Mouse (Mus musculus) midbrain, embryonic 13.5 days (tissue): Measurements from ENCODE around the gene Lemd1. TPM values are rescaled to one million over a fixed set of nuclear protein-coding genes. Genes with fewer than 3 reads are reported as not detected.
A peak's percentile ranks its signal among the peaks of the same experiment; 100 is the strongest.
"Not testable (repeated sequence)": the region's sequence is repeated elsewhere in the genome, so short reads cannot be mapped to it uniquely, and the experiment has no call there.

Source experiments
- ATAC-seq: fragments of 200-750 bp; cut with Nextera tagmentation; 2 replicates; pipeline ENCODE4 v1.8.0; 2017; ENCODE audit warnings: mild to moderate bottlenecking, moderate TSS enrichment, moderate library complexity
- H3K27ac ChIP-seq: fragments of 300-500 bp; sonication (generic); 2 replicates; pipeline ENCODE4 v1.5.1; 2015; ENCODE audit warnings: inconsistent platforms, mild to moderate bottlenecking, moderate library complexity
- H3K27me3 ChIP-seq: fragments of 300-500 bp; sonication (generic); 2 replicates; pipeline ENCODE4 v1.6.1; 2015; ENCODE audit warnings: mild to moderate bottlenecking, inconsistent platforms
- H3K36me3 ChIP-seq: fragments of 300-500 bp; sonication (generic); 2 replicates; pipeline ENCODE4 v1.6.1; 2015; ENCODE audit warnings: mild to moderate bottlenecking, inconsistent platforms
- H3K4me1 ChIP-seq: fragments of 300-500 bp; sonication (generic); replicated peaks from 2 replicates; pipeline ENCODE4 v1.6.1; 2015; ENCODE audit warnings: inconsistent platforms
- H3K4me2 ChIP-seq: fragments of 300-500 bp; sonication (generic); replicated peaks from 2 replicates; pipeline ENCODE4 v1.6.1; 2015; ENCODE audit warnings: moderate library complexity, mild to moderate bottlenecking, inconsistent platforms
- H3K4me3 ChIP-seq: fragments of 300-500 bp; sonication (generic); replicated peaks from 2 replicates; pipeline ENCODE4 v1.5.1; 2015; ENCODE audit warnings: mild to moderate bottlenecking, inconsistent platforms
- H3K9ac ChIP-seq: fragments of 300-500 bp; sonication (generic); replicated peaks from 2 replicates; pipeline ENCODE4 v1.6.1; 2015; ENCODE audit warnings: mild to moderate bottlenecking, inconsistent platforms
- H3K9me3 ChIP-seq: fragments of 300-500 bp; sonication (generic); 2 replicates; pipeline ENCODE4 v1.6.1; 2016; ENCODE audit warnings: mild to moderate bottlenecking, inconsistent platforms
- WGBS: fragments of 180-500 bp; shearing (Covaris S2); methylation state at CpG from one replicate; pipeline ENCODE4 v1.1.7; 2015; 5-methylcytosine and 5-hydroxymethylcytosine counted together
- polyA plus RNA-seq: library from polyadenylated mRNA; unstranded; fragments of >200 nt; fragmentation: Nextera tagmentation; extraction: Ambion mirVana; gene quantifications from 2 replicates; pipeline ENCODE4 v1.2.1, GENCODE M21; 2015

The Lemd1 gene
- polyA plus RNA-seq, 1 experiment from 2014 or later, result 19.5 TPM

GRCm38 (mm10) chr1:132265211-132265859 lies 74.1 kb downstream of the Lemd1 start:
- no peaks in the 10 kb centered on the region for H3K27me3 ChIP-seq
- no peaks in the 10 kb centered on the region for H3K9me3 ChIP-seq
- WGBS, result 65% methylated on average over 8 of the region's 8 CpGs
- H3K4me2 ChIP-seq, result no peak overlapping the region
- no peaks in the 10 kb centered on the region for H3K36me3 ChIP-seq
- H3K9ac ChIP-seq, result no peak overlapping the region
- ATAC-seq, result peak; percentile 56; the same call in 1 of the 2 replicates
- peaks cover 14% of the 10 kb centered on the region for H3K4me1 ChIP-seq
- H3K4me3 ChIP-seq, result no peak overlapping the region
- no peak overlapping the region for H3K27ac ChIP-seq

DNA sequence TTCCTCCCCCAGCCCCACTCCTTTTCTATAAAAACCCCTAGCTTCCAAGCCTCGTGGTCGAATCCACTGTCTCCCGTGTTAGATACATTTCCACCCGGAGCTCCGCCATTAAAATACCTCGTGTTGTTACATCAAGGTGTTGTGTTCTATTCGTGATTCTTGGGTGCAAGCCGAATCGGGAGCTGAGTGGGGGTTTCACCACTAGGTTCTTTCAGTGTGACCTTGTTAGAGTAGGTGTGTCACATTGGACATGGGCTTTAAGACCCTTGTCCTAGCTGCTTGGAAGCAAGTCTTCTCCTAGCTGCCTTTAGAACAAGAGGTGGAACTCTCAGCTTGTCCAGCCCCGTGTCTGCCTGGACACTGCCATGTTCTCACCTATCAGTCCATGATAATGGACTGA lies 74.7 kb downstream of the Lemd1 start:
- Histone ChIP-seq H3K27ac (no peak overlapping the region), H3K36me3 (no peaks in the 10 kb centered on the region), H3K9ac (no peak overlapping the region), H3K27me3 (no peaks in the 10 kb centered on the region), H3K9me3 (no peaks in the 10 kb centered on the region), H3K4me2 (no peak overlapping the region), H3K4me1 (peaks cover 14% of the 10 kb centered on the region), H3K4me3 (no peak overlapping the region)
- ATAC-seq, result no peak
- WGBS, result 91% methylated on average over 10 of the region's 10 CpGs

DNA sequence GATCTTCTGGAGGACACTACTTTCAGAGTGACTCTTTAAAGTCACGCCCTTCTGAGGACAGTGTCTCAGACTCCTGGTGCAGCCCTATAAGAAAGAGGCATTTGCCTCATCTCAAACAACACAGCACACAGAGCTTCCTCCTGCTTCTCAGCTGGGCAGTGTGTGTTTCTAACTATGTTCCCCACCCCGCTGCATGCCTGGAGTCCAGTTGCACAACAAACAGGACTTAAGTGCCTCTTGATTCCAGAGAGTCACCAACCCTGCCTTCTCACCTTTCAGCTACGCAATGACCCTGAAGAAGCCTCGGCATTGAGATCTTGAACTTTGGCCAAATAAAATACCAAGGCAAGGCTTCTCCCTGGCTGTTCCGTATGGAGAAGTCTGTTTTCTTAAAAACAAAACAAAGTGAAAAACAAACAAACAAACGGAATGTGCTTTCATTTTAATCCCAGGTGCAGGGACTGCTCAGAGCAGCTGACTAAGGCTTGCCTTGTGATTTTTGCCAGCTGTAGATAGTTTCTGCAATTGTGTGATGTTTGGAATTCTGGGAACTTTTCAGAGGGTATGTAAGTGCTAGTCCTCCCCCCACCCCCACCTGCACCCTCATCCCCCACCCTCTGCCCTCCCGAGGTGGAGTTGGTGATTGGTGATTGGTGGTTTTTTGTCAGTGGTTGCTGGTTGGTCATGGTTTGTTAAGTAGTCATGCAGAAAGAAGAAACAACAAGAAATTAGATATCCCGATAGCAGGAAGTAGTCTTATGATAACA lies 75.7 kb downstream of the Lemd1 start:
- WGBS, result 71% methylated on average over 8 of the region's 8 CpGs
- no peak overlapping the region for H3K4me2 ChIP-seq
- no peaks in the 10 kb centered on the region for H3K36me3 ChIP-seq
- no peaks in the 10 kb centered on the region for H3K27me3 ChIP-seq
- no peak overlapping the region for H3K4me3 ChIP-seq
- no peak for ATAC-seq
- no peak overlapping the region for H3K27ac ChIP-seq
- H3K9me3 ChIP-seq, result no peaks in the 10 kb centered on the region
- peaks cover 14% of the 10 kb centered on the region for H3K4me1 ChIP-seq
- no peak overlapping the region for H3K9ac ChIP-seq

- WGBS, result 81% methylated on average over 2 of the region's 2 CpGs
- no peak for ATAC-seq
- H3K27me3 ChIP-seq, result no peaks in the 10 kb centered on the region
Observed at GRCm38 (mm10) chr1:132267959-132268358, 76.7 kb downstream of the Lemd1 start.

GRCm38 (mm10) chr1:132268418-132269060 lies 77.3 kb downstream of the Lemd1 start:
- no peaks in the 10 kb centered on the region for H3K9me3 ChIP-seq
- WGBS, result 72% methylated on average over 7 of the region's 7 CpGs
- H3K36me3 ChIP-seq, result no peaks in the 10 kb centered on the region
- no peak overlapping the region for H3K4me3 ChIP-seq
- no peak overlapping the region for H3K9ac ChIP-seq
- no peak for ATAC-seq
- H3K27ac ChIP-seq, result no peak overlapping the region
- H3K4me2 ChIP-seq, result no peak overlapping the region
- no peaks in the 10 kb centered on the region for H3K27me3 ChIP-seq
- peaks cover 14% of the 10 kb centered on the region for H3K4me1 ChIP-seq

More at GRCm38 (mm10) chr1:132267959-132268358, 76.7 kb downstream of the Lemd1 start:
- no peak overlapping the region for H3K9ac ChIP-seq
- H3K9me3 ChIP-seq, result no peaks in the 10 kb centered on the region
- no peaks in the 10 kb centered on the region for H3K36me3 ChIP-seq
- no peak overlapping the region for H3K27ac ChIP-seq
- peaks cover 14% of the 10 kb centered on the region for H3K4me1 ChIP-seq
- H3K4me3 ChIP-seq, result no peak overlapping the region
- H3K4me2 ChIP-seq, result no peak overlapping the region

DNA sequence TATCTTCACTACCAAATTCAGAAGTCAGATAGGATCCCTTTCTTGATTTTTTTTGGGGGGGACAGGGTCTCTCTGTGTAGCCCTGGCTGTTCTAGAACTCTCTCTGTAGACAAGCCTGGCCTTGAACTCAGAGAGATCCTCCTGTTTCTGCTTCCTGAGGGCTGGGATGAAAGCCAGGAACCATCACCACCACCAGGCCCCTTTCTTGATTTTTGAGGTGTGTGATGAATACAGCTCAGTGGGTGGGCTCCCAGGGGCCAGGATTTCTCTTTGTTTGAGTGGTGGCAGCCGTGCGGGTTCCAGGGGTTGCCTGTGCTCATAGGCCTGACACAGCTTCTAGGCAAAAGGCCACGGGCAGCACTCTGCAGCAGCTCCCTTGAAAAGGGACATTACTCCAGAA lies 80.0 kb downstream of the Lemd1 start:
- Histone ChIP-seq H3K27me3 (no peaks in the 10 kb centered on the region), H3K4me1 (peaks cover 11% of the 10 kb centered on the region), H3K9me3 (no peaks in the 10 kb centered on the region), H3K27ac (no peak overlapping the region), H3K4me3 (no peak overlapping the region), H3K9ac (no peak overlapping the region), H3K4me2 (no peak overlapping the region), H3K36me3 (no peaks in the 10 kb centered on the region)
- WGBS, result 63% methylated on average over 3 of the region's 3 CpGs
- ATAC-seq, result no peak

DNA sequence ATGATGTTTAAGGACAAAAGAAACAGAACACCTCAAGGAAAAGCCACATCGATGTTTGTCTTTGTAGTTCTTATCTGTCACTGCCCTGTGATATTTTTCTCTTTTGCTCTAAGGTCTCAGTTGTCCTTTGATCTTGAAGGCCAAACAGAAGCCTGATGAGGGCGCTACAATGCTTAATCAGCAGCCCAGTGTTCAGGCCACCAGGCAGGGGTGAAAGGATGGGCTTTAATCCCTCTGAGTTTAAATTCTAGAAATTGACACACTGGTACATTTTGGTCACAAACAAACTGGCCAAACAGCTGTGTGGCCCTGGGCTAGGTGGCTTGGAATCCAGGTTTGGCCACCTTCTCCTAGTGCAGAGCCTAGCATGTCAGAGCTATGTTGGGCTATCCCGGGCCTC lies 85.5 kb downstream of the Lemd1 start:
- Histone ChIP-seq H3K27me3 (no peaks in the 10 kb centered on the region), H3K4me3 (no peak overlapping the region), H3K4me1 (peaks cover 9% of the 10 kb centered on the region), H3K9me3 (no peaks in the 10 kb centered on the region), H3K9ac (no peak overlapping the region), H3K4me2 (no peak overlapping the region), H3K27ac (no peak overlapping the region), H3K36me3 (no peaks in the 10 kb centered on the region)
- ATAC-seq, result no peak
- WGBS, result 75% methylated on average over 3 of the region's 3 CpGs

- no peak overlapping the region for H3K4me3 ChIP-seq
- ATAC-seq, result no peak
- H3K4me2 ChIP-seq, result no peak overlapping the region
- WGBS, result 68% methylated on average over 6 of the region's 6 CpGs
- no peaks in the 10 kb centered on the region for H3K36me3 ChIP-seq
- no peak overlapping the region for H3K27ac ChIP-seq
- H3K27me3 ChIP-seq, result no peaks in the 10 kb centered on the region
- peaks cover 13% of the 10 kb centered on the region for H3K4me1 ChIP-seq
- H3K9me3 ChIP-seq, result no peaks in the 10 kb centered on the region
- no peak overlapping the region for H3K9ac ChIP-seq
Observed at GRCm38 (mm10) chr1:132277124-132277523, 85.9 kb downstream of the Lemd1 start.

DNA sequence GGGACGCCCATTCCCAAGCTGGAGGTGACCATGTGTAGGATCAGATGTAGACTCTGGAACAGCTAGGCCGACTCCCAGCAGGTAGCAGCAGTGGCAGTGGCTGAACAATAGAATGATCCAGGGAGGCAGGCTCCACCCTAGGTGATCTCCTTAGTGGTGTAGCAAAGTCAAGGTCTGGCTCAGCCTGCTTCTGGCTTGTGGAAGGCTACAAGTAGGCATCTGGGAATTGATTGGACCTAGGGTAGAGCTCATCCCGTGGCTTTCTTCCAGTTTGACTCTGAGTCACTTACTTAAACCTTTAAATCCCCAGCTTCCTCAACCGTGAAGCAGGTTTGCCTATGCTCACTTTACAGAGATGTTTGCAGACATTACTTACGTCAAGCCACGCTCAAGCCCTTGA lies 89.4 kb downstream of the Lemd1 start:
- 70% methylated on average over 6 of the region's 6 CpGs for WGBS
- not testable (repeated sequence) for H3K27ac ChIP-seq, H3K4me3 ChIP-seq, H3K9me3 ChIP-seq, H3K36me3 ChIP-seq, ATAC-seq, H3K9ac ChIP-seq, H3K27me3 ChIP-seq, H3K4me2 ChIP-seq
- H3K4me1 ChIP-seq, result peaks cover 32% of the 10 kb centered on the region

GRCm38 (mm10) chr1:132281523-132282176 lies 90.4 kb downstream of the Lemd1 start:
- 5% methylated on average over 8 of the region's 8 CpGs for WGBS
- H3K4me3 ChIP-seq, result no peak overlapping the region
- H3K27ac ChIP-seq, result peak overlapping the region; percentile 86
- ATAC-seq, result peak; percentile 52
- peak overlapping the region; percentile 25; the same call in 1 of the 2 replicates for H3K4me2 ChIP-seq
- peaks cover 32% of the 10 kb centered on the region for H3K4me1 ChIP-seq
- H3K9ac ChIP-seq, result no peak overlapping the region
- H3K27me3 ChIP-seq, result peaks cover 9% of the 10 kb centered on the region
- H3K36me3 ChIP-seq, result no peaks in the 10 kb centered on the region
- H3K9me3 ChIP-seq, result no peaks in the 10 kb centered on the region

DNA sequence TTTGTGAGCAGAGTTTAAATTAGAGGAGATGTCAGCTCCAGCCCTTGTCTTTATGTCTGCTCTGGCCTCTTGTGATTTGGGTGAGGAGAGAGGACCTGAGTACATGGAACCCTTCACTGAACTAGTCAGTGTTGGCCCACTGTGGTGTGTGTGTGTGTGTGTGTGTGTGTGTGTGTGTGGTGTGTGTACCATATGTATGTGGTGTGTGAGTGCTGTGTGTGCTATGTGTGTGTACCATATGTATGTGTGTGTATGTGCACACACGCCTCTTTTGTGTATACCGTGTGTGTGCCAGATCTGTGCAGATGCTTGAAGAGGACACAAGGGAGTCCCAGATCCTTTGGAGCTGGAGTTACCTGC lies 90.9 kb downstream of the Lemd1 start:
- Histone ChIP-seq H3K4me2 (peak overlapping the region; percentile 25; the same call in 1 of the 2 replicates), H3K27me3 (peaks cover 9% of the 10 kb centered on the region), H3K9ac (no peak overlapping the region), H3K36me3 (no peaks in the 10 kb centered on the region), H3K4me1 (peaks cover 32% of the 10 kb centered on the region), H3K4me3 (no peak overlapping the region), H3K27ac (peak overlapping the region; percentile 86), H3K9me3 (no peaks in the 10 kb centered on the region)
- WGBS, result 74% methylated on average over 2 of the region's 2 CpGs
- ATAC-seq, result peak; percentile 53

DNA sequence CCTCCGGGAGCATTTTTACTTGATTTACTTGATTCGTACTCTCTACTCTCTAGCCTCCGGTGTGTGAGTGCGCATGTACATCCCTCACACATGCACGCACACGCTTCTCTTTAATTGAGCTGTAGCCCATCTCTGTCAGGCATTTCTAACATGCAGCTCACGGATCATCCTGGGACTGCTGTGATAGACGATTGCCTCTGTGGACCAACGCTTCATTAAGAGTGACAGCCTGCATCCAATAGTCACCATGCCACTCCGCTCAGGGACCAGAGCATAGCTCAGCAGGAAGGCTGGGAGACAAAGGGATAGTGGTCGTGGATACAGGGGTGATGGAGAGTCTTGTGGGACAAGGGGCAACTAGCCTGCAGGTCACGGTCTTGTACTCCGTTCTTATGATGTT lies 91.8 kb downstream of the Lemd1 start:
- Histone ChIP-seq H3K4me2 (no peak overlapping the region; the same call in 1 of the 2 replicates), H3K27ac (peak overlapping the region; percentile 86), H3K4me1 (peaks cover 40% of the 10 kb centered on the region), H3K27me3 (peaks cover 9% of the 10 kb centered on the region), H3K36me3 (no peaks in the 10 kb centered on the region), H3K4me3 (no peak overlapping the region), H3K9ac (no peak overlapping the region), H3K9me3 (no peaks in the 10 kb centered on the region)
- 28% methylated on average over 13 of the region's 13 CpGs for WGBS
- ATAC-seq, result peak; percentile 74
